Mouse (Mus musculus): Measurements from ENCODE around the gene Galnt2. TPM values are rescaled to one million over a fixed set of nuclear protein-coding genes. Genes with fewer than 3 reads are reported as not detected.

Galnt2 gene
- polyA plus RNA-seq, 1 experiment from 2014 or later: 44.0 TPM

DNA sequence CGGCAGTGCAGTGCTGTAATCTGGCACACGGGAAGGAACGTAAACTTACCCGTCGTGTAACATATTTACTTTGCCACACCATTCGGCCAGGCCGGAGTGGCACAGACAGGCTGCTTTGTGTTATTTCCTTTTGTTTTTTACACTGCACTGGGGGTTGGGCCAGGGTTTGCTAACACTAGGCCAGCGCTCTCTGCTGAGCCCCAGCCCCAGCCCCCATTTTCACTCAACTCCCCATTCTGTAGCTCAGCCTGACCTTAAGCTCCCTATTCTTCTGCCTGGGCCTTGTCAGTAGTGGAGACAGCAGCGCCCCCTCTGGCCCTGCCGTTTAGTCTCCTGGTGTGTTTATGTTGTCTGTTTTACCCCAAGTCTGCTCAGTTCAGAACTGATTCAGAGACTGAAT lies 83.6 kb downstream of the Galnt2 start:
- Histone ChIP-seq H3K27me3 (replicated peaks; ENCODE audit: control insufficient read depth, insufficient read depth, low read length) (no peaks in the 10 kb centered on the region), H3K4me1 (replicated peaks; ENCODE audit: control insufficient read depth, insufficient read depth, low read length) (no peaks in the 10 kb centered on the region), H3K9ac (ENCODE audit: low read depth, low read length) (no peak overlapping the region), H3K36me3 (ENCODE audit: control insufficient read depth, insufficient read depth) (no peaks in the 10 kb centered on the region; the same call in 1 of the 2 replicates), H3K4me3 (ENCODE audit: low read depth, low read length) (no peak overlapping the region), H3K9me3 (ENCODE audit: control insufficient read depth) (no peaks in the 10 kb centered on the region), H3K27ac (ENCODE audit: low read depth, low read length) (no peak overlapping the region), H3K4me2 (replicated peaks; ENCODE audit: low read depth) (no peak overlapping the region)
- ATAC-seq: no peak
- peak; percentile 68 for TF ChIP-seq CTCF (IDR thresholded peaks at IDR 0.05; ENCODE audit: low read depth)
- 49% methylated on average over 10 of the region's 10 CpGs for WGBS

DNA sequence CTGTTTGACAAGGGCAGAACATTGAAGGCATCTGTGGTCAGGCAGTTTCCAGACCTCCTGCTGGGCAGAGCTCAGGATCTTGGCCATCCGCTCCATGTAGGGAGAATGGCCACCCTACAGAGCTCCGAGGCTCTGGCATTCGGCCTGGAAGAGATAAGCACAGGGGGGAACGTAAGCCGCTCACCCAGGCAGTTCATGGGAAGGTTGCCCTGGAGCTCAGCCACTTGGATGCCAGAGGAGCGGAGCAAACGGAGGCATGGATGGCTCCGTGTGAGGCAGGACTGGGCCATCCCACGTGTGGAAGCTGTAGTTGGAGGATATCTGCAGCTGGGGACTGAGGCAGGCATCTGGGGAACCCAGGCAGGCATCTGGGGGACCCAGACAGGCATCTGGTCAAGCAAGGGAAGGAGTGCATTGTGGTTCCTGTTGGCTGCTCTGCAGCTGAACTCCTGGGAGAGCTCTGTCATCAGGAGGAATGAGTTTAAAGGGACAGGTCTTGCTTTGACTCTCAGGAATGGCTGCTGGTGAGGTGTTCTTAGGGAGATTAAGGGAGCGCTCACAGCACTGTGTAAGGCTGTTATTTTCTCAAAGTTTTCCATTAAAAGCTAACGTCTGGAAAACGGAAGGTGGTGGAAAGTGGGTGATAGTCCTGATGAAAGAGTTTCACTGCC lies 85.4 kb downstream of the Galnt2 start:
- Histone ChIP-seq H3K4me1 (replicated peaks; ENCODE audit: control insufficient read depth, insufficient read depth, low read length) (no peaks in the 10 kb centered on the region), H3K4me2 (replicated peaks; ENCODE audit: low read depth) (no peak overlapping the region), H3K36me3 (ENCODE audit: control insufficient read depth, insufficient read depth) (no peaks in the 10 kb centered on the region; the same call in 1 of the 2 replicates), H3K27me3 (replicated peaks; ENCODE audit: control insufficient read depth, insufficient read depth, low read length) (no peaks in the 10 kb centered on the region), H3K9ac (ENCODE audit: low read depth, low read length) (no peak overlapping the region), H3K27ac (ENCODE audit: low read depth, low read length) (no peak overlapping the region), H3K4me3 (ENCODE audit: low read depth, low read length) (no peak overlapping the region), H3K9me3 (ENCODE audit: control insufficient read depth) (no peaks in the 10 kb centered on the region)
- no peak for ATAC-seq
- WGBS: 58% methylated on average over 12 of the region's 12 CpGs
- TF ChIP-seq CTCF (IDR thresholded peaks at IDR 0.05; ENCODE audit: low read depth): no peak

DNA sequence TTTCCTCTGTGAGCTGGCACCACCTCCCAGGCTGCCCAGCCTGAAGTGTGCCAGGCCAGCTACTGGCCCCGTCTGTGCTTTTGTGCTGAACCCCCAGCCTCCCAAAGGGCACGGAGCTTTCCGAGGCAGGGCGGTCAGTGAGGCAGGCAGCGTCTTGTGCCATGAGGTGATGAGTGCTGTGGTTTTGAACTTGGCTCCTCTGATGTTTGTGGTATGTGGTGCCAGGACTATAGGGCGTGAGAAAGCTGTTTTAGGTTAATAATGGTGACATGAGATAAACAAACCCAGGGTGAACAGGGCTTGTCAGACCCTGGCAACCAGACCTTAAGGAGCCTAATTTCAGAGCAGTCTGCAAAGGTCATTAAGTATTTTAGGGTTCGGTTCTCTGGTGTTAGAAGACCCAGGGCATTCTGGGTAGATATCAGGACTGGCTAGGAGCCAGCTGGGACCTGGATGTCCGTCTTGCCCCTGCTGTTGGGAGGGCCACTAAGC lies 86.0 kb downstream of the Galnt2 start:
- Histone ChIP-seq H3K4me1 (replicated peaks; ENCODE audit: control insufficient read depth, insufficient read depth, low read length) (no peaks in the 10 kb centered on the region), H3K27me3 (replicated peaks; ENCODE audit: control insufficient read depth, insufficient read depth, low read length) (no peaks in the 10 kb centered on the region), H3K4me3 (ENCODE audit: low read depth, low read length) (no peak overlapping the region), H3K27ac (ENCODE audit: low read depth, low read length) (no peak overlapping the region), H3K4me2 (replicated peaks; ENCODE audit: low read depth) (no peak overlapping the region), H3K9me3 (ENCODE audit: control insufficient read depth) (no peaks in the 10 kb centered on the region), H3K9ac (ENCODE audit: low read depth, low read length) (no peak overlapping the region), H3K36me3 (ENCODE audit: control insufficient read depth, insufficient read depth) (peaks cover 1% of the 10 kb centered on the region; the same call in 1 of the 2 replicates)
- WGBS: 68% methylated on average over 8 of the region's 8 CpGs
- TF ChIP-seq CTCF (IDR thresholded peaks at IDR 0.05; ENCODE audit: low read depth): no peak
- no peak for ATAC-seq

DNA sequence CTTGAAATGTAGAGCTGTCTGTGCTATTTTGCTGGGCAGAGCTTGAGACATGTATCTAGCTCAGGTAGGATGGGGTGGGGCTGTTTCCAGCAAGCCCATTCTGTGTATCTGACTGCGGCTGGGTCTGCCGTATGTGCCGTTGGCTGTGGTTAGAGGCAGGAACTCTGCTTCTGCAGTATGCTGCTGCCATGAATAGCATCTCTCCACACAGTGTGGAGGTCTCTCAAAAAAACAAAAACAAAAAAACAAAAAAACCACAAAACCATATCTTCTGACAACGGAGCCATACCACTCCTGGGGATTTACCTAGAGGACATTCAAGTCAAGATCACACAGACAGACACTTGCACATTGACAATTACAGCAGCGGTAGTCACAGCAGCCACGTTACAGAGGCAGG lies 86.6 kb downstream of the Galnt2 start:
- no peak for TF ChIP-seq CTCF (IDR thresholded peaks at IDR 0.05; ENCODE audit: low read depth)
- Histone ChIP-seq H3K9me3 (ENCODE audit: control insufficient read depth) (no peaks in the 10 kb centered on the region), H3K27me3 (replicated peaks; ENCODE audit: control insufficient read depth, insufficient read depth, low read length) (no peaks in the 10 kb centered on the region), H3K9ac (ENCODE audit: low read depth, low read length) (no peak overlapping the region), H3K27ac (ENCODE audit: low read depth, low read length) (no peak overlapping the region), H3K36me3 (ENCODE audit: control insufficient read depth, insufficient read depth) (peaks cover 6% of the 10 kb centered on the region; the same call in 1 of the 2 replicates), H3K4me3 (ENCODE audit: low read depth, low read length) (no peak overlapping the region), H3K4me1 (replicated peaks; ENCODE audit: control insufficient read depth, insufficient read depth, low read length) (no peaks in the 10 kb centered on the region), H3K4me2 (replicated peaks; ENCODE audit: low read depth) (no peak overlapping the region)
- no peak for ATAC-seq
- whole genome bisulfite sequencing: 80% methylated on average over 6 of the region's 6 CpGs

DNA sequence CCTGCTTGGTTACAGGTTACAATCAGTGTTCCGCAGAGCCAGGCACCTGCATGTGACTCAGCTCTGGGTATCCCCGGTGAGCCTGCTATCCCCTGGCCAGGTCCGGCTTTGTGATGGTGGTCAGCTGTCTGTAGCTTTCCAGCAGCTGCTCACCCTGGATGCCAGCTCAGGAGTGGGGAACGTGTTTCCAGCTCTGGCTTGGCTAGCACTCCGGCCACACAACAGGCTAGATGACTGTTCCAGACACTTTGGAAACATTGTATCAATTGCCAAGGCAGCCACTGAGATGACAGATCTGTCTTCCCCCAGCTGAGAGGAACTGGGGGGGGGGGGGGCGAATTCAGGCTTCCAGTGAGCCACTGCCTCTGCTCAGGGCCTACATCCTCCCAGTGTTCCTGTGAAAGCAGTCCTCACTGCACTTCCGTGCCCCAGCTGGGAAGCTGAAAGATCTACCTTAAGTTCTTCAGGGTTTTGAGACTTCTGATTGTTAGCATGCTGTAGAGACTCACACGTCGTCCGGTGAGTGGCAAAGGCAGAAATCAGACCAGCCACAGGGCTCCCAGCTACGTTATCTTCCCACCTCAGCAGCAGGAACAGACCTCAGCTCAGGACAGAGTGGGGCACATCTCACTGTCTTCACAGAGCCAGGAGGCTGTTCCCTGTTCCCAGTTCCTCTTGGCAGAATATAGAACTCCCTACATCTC lies 87.6 kb downstream of the Galnt2 start:
- no peak overlapping the region for H3K4me3 ChIP-seq (ENCODE audit: low read depth, low read length)
- no peak for ATAC-seq
- no peaks in the 10 kb centered on the region for H3K4me1 ChIP-seq (replicated peaks; ENCODE audit: control insufficient read depth, insufficient read depth, low read length)
- H3K27me3 ChIP-seq (replicated peaks; ENCODE audit: control insufficient read depth, insufficient read depth, low read length): no peaks in the 10 kb centered on the region
- WGBS: 69% methylated on average over 11 of the region's 11 CpGs
- H3K4me2 ChIP-seq (replicated peaks; ENCODE audit: low read depth): no peak overlapping the region
- H3K9ac ChIP-seq (ENCODE audit: low read depth, low read length): no peak overlapping the region
- H3K9me3 ChIP-seq (ENCODE audit: control insufficient read depth): no peaks in the 10 kb centered on the region
- TF ChIP-seq CTCF (IDR thresholded peaks at IDR 0.05; ENCODE audit: low read depth): no peak
- H3K36me3 ChIP-seq (ENCODE audit: control insufficient read depth, insufficient read depth): peaks cover 14% of the 10 kb centered on the region; the same call in 1 of the 2 replicates
- no peak overlapping the region for H3K27ac ChIP-seq (ENCODE audit: low read depth, low read length)

DNA sequence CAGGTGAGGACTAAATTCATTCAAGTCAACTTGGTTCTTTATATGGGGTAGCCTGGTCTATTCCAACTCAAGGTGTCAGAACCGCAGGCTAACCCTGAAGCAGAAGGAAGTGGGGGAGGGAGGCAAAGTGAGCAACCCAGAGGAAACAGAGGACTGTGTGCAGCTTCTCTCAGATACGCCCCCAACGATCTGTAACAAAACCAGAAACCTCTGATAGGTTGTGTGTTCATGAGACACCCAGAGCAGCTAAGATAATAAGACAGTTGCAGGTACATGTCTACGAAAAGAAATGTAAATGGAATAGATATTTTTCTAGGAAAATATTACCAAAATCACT lies 88.1 kb downstream of the Galnt2 start:
- 89% methylated on average over 4 of the region's 4 CpGs for WGBS
- ATAC-seq: no peak
- no peaks in the 10 kb centered on the region for H3K9me3 ChIP-seq (ENCODE audit: control insufficient read depth)
- H3K27ac ChIP-seq (ENCODE audit: low read depth, low read length): no peak overlapping the region
- H3K4me1 ChIP-seq (replicated peaks; ENCODE audit: control insufficient read depth, insufficient read depth, low read length): no peaks in the 10 kb centered on the region
- peaks cover 18% of the 10 kb centered on the region for H3K36me3 ChIP-seq (ENCODE audit: control insufficient read depth, insufficient read depth)
- H3K4me2 ChIP-seq (replicated peaks; ENCODE audit: low read depth): no peak overlapping the region
- H3K9ac ChIP-seq (ENCODE audit: low read depth, low read length): no peak overlapping the region
- no peak overlapping the region for H3K4me3 ChIP-seq (ENCODE audit: low read depth, low read length)
- no peaks in the 10 kb centered on the region for H3K27me3 ChIP-seq (replicated peaks; ENCODE audit: control insufficient read depth, insufficient read depth, low read length)
- TF ChIP-seq CTCF (IDR thresholded peaks at IDR 0.05; ENCODE audit: low read depth): no peak
